Mouse (Mus musculus) layer of hippocampus, adult 9-10 months (tissue): ENCODE measurements around the gene Shc3.

Experiments used
- DNase-seq: peaks from one replicate; pipeline ENCODE4 v3.0.0; 2022; ENCODE audit warnings: low spot score

The Shc3 gene

DNA sequence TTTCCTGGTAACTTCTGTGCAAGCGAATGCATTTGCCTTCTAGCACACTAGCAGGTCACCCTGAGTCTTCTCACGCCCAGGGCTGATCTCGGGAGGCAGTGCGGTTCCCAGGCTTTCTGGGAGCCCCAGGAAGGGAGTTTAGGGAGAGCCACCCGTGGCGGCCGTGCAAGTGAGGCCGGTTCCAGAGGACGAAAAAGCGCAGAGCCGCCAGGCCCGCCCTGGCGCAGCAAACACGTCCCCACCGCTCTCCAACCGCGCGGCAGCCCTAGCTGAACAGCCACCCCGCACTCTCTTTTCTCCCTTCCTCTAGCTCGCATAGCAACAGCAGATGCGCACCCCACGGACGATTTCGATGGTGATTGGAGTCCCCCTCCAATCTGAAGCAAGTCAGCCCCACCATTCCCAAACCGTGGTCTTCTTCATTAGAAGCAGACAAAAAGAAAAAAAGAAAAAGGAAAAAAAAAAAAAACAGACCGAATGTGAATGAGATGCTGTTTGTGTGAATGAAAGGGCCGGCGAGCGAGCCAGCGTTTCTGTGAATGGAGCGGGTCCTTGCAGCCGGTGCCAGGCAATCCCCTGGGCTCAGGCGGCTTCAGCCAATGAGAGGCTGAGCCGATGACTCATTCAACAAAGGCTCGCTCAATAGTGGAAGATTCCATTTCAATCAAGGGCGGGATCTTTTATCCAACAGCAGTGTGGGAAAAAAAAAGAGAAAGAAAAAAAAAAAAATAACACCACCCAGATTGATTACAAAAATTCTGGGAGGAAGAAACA lies at the start of gene Shc3:
Gene Shc3 (minus strand): TSS at position 509 of the 774 bp plus-strand sequence.
- DNase-seq: peak; percentile 44

DNA sequence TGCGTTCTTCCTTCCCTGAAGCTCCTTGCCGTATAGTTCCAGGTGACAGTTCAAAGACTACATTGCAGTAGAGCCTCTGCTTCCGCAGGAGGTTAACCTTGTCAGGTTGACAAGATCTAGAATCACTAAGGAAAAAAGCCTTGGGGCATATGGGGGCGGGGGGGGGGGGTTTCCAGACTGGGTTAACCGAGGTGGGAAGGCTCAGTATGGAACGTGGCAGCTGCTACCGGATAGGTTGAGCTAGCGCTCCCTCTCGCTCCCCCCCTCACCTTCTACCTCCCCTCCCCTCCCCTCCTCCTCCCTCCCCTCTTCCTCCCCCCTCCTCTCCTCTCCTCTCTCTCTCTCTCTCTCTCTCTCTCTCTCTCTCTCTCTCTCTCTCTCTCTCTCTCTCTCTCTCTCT lies 49.4 kb upstream of the Shc3 start:
- no peak for DNase-seq

DNA sequence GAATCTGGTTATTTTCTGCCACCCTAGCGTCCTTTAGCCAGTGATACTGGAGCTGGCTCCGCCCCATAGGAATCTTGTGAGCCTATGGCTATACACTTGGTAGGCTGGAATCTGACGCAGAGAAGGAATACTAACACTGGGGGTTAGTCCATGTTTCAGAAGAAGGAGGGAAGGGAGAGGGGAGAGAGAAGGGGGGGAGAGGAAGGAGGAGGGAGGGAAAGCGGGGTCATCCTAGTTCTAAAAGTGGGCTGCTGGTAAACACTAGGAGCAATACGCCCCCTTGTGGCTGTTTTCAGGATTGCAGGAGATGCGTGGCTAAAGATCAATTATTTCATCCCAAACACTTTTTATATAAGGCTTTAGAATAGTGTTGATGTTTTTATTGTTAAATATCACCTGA lies 48.6 kb upstream of the Shc3 start:
- peak; percentile 67 for DNase-seq

- DNase-seq: no peak
Observed at GRCm38 (mm10) chr13:51617306-51617705, 48.1 kb upstream of the Shc3 start.

DNA sequence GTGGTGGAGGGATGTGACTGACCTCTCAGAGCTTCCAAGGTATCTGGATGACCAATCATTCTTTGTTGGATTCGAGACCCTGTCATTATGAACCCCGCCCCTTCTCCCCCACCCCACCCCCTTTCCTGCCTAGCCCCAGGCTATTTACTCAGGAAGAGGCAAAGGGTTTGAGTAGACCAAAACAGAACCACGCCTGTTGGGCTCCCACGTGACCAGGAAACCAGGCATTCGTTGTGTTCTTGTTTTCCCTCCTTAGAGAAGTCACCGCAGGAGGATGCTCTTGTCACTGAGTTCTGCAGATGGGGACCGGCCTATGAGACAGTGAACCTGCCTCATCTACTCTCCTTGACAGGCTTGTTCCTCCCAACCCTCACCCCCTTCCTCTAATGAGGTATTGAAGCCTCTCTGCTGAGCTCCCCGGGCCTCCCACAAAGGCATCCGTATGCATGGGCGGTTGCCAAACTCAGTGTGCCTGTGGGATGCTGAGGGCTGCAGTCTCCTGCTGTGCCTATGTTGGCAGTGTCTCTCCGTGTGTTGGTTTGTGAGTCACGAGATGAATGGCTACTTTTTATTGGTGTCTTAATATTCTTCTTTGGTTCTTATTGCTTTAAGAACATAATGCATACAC lies 47.3 kb upstream of the Shc3 start:
- DNase-seq: peak; percentile 48

DNA sequence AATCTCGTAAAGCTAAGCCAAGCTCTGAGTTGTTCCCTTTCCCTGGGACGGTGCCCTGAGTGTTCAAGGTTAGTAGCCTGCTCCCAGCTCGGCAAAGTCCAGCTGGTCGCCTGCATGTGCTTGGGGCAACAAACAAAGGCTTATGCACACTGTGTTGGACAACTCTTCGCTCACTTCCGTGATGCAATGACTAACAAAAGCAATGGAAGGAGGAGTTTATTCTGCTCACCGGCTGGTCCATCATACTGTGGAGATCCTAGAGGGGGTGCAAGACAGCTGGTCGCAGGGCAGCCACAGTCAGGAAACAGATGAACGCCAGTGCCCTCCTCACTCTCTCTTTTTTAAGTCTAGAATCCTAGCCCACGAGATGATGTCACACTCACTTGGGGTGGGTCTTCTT lies 46.6 kb upstream of the Shc3 start:
- DNase-seq: no peak

DNA sequence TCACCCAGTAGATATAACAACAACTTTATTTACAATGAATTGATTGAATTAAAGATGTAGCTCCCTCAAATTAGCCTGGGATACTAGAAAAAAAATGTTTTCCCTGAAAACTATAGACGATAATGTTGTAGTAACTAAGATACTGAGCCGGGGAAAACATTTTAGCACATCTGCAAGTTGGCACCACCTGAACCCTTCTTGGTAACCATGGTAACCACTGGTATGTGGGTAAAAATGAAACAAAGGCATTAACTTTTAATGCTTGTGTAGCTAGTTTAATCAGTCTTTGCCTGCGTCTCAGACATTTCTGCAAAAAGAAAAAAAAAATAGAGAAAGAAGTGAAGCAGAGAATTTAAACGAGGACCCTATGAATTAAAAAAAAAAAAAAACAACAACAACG lies 42.3 kb upstream of the Shc3 start:
- DNase-seq: no peak

DNA sequence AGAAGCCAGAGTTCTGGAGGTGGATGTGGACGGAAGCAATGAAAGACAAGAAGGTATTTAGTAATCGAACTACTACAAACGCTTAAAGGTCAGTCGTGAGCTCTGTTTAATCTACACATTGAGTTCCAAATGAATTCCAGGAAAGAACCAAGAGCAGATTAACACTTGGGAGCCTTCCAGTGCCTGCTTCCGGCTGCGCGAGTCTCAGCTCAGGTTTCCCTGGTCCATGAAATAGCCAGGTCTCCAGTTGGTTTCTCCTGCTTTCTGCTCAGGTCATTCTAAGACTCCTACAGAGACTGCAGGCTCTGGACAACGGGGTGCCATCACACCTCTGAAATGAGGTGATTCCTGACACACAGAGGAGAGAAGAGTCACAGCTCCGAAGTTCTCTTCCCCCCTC lies 41.8 kb upstream of the Shc3 start:
- DNase-seq: no peak

- no peak for DNase-seq
Observed at GRCm38 (mm10) chr13:51609231-51609630, 40.0 kb upstream of the Shc3 start.

GRCm38 (mm10) chr13:51603894-51604244 lies 34.6 kb upstream of the Shc3 start:
- peak; percentile 38 for DNase-seq

GRCm38 (mm10) chr13:51603221-51603893 lies 34.1 kb upstream of the Shc3 start:
- peak; percentile 37 for DNase-seq

DNA sequence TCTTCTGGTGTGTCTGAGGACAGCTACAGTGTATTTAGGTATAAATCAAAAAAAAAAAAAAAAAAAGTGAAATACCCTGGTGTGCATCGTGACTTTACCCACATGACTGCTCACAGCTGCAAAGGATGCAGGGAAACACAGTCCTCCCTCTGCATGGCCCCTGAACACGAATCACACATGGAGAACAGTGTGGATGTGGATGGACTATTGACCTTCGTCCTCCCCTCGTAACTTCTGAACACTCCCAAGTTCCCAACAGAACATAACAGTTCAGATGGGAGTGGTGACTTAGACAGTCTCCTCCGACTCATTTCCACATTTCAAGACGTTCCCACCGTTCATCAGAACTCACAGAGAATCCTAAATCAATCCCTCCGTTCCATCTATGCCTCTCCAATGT lies 33.5 kb upstream of the Shc3 start:
- no peak for DNase-seq

DNA sequence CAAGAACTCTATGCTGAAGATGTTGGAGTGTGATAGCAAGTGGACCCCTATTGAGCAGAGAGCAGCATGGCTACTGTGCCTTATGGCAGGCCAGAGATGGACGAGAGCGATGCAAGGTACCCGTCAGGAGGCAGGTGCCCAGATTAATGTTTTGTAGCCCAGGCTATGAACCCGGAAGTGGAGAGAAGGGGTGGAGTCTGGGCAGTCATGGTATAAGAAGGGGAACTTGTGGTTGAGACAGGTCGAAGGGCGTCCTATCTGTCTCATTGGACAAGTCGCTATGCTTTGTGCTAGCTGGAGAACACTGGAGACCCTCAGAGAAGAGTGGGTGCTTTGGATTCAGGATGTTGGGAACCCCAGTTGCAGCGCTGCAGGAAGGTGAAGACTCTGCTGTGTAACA lies 30.9 kb upstream of the Shc3 start:
- no peak for DNase-seq

DNA sequence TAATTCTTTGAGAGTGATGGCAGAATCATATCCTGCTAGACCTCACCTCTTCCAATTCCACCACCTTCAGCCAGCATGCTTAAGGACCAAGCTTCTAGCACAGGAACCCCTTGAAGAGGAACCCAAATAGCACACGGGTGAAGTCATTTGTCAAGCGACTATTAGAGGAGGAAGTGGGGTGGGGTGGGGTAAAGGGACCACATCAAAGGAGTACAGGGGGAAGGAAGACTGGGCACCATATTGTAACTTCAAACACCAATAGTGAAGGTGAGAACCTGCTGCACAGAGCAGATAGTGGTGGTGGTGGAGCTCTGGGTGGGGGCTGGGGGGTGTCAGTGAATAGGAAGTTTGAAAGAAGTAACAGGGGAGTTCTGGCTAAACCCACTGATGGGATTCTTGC lies 28.8 kb upstream of the Shc3 start:
- DNase-seq: no peak

- DNase-seq: no peak
Observed at GRCm38 (mm10) chr13:51595404-51595803, 26.2 kb upstream of the Shc3 start.

DNA sequence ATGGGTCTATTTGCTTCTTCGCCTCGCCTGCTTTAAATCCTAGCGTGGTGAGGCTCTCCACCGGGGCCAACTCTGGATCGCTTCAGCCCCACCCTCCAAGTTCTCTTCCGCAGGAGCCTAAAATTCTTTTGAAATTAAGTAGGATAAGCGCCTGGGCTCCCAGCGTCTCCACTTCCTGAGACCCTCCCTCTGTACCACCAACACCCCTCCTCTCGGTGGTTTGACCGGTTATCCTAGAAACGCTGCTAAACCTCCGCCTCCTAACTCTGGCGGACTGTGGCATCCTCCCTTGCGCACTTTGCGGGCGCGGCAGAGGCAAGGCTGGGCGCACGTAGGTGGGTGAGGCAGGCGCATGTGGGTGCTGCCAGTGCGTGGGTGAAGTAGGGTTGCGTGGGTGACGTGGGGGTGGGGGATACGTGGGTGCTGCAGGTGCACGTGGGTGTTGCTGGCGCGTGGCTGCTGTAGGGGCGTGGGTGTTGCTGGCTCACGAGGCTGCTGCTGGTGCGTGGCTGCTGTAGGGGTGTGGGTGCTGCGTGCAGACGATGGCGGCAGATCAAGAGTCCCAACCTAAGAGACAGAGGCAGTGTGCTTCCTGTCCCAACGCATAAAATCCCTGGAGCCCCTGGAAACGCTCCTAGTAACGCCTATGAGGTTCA lies 25.6 kb upstream of the Shc3 start:
- no peak for DNase-seq

DNA sequence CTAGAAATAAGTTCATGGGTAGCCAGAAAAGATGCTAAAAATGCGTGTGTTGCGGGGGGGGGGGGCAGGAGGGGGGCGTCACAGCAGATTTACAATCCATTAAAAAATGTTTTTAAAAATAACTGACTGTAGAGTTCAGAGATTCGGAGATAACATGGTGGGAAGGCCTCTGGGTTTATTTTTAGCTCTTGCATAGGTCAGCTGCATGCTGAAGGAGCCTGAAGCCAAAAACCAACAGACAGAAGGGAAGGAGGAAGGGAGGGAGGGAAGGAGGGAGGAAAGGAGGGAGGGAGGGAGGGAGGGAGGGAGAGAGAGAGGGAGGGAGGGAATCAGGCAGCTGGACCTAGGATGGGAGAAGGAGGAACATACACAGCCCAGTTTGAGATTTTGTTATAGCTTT lies 18.8 kb upstream of the Shc3 start:
- no peak for DNase-seq

GRCm38 (mm10) chr13:51582204-51582603 lies 13.0 kb upstream of the Shc3 start:
- DNase-seq: no peak

DNA sequence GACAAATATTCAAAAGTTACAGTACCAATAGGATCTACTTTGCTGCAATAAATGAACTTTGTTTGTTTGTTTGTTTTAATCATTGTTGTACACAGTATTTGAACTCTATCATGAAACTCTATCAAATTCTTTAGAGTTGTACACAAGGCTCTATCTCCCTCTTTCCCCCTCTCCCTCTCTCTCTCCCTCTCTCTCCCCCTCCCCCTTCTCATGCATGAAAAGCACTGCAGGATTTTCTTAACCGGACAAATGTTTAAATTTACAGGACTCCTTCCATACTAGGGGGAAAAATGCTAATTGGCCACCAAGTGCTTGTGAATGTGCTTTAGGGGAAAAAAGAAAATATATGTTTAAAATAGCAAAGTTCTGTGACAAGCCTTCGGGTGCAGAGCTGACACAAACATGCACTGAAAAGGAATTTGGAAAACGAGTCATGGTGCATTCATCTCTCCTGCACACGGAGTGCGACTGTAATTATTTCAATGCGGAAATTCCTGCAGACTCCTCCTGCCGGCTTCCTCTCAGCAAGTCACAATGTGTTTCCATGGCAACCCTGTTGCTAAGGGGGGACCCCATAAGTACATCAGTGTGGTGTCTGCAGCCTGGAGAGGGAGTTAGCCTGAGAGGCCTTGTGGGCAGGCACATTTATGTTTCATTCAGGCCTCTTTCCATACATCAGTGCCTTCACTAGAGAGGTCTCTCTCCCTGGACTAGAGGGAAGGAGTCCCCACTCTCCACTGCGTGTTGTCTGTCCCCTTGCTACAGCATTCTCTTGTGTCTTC lies 11.2 kb upstream of the Shc3 start:
- DNase-seq: no peak

DNA sequence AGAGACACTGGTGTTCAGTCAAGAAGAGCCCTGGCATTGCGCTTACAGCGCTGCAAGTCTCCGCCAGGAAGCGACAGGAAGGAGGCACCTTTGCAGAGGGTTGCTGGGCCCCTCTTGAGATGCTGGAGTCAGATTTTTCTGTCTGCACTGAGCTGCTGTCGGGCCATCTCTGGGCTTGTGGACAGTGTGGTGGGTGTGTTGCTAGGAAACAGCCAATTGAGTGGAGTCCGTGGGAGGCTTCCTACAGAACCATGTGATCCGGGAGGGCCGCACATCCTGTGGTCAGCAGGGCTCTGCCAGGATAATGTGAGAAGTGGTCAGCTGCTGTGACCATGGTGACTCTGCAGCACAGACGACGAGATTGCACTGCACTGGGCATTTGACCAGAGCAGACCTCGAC lies 4.6 kb upstream of the Shc3 start:
- no peak for DNase-seq

DNA sequence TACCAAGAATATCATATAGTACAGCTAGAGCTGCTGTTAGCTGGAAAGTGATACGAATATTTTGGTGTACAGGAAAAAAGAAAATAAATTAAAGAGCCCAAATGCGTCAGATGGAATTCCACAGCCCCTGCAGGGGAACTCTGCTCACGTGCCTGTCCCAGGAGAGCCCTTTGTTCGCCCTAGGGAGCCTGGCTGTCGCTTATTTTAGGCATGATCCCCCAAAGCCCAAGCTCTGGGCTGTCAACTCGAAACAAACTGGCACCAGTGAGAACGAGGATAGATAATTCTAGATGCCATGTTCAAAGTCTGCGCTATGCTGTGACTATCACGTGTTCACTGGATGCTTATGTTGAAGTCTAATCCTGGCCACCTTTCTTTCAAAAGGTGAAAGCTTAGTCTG lies 892 bp upstream of the Shc3 start:
- DNase-seq: no peak

DNA sequence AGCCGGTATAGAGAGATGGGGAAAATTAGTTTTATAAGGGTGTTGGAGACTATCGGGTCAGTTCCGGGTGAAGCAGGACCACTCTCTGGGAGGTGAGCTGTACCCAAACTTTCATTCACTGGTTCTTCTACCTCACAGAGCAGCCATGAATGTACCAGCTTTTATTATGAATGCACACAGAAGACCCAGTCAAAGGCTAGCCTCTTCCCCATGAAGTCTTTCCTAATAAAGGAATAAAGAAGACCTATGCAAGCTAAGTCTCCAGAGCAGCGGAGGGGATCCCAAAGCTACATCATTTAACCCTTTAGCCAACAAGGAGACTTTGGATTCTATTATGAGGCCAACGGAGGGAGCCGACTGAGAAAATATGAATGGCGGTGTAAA lies 458 bp upstream of the Shc3 start:
- no peak for DNase-seq
